Mouse (Mus musculus) heart, adult 2 months (tissue): Measurements from ENCODE around the gene Mast3.

Source experiments
- CTCF ChIP-seq: fragments of 200-600 bp; IDR thresholded peaks from 2 replicates; pipeline ENCODE4 v1.8.1; 2022; ENCODE audit warnings: antibody characterized with exemption, mild to moderate bottlenecking, moderate library complexity
- POLR2A ChIP-seq: fragments of 200-500 bp; IDR thresholded peaks from 2 replicates; pipeline ENCODE4 v1.6.1; 2011; ENCODE audit warnings: mild to moderate bottlenecking, low read depth, low read length, control low read depth; ENCODE audit not compliant: insufficient read depth

- TF ChIP-seq CTCF (no peak), POLR2A (no peak)
Measured at GRCm38 (mm10) chr8:70807304-70807703, 2.5 kb upstream of the Mast3 start.
